ENCODE assay signal across 20 mouse cellular contexts in genomic region chr4:136281097-136281496, GRCm38 (mm10). TPM values are rescaled to one million over a fixed set of nuclear protein-coding genes. Genes with fewer than 3 reads are reported as not detected.
DNase-seq lines count a peak whose midpoint lies in the region; ATAC-seq lines count a peak whose summit lies in the region.
"Had no signal": no experiment of that assay in that cellular context is flagged by ENCODE, and none has a peak within 500 bp of the region (broad histone marks: within the 10 kb centered on the region; RNA-seq: fewer than 3 reads in every experiment).

No protein-coding gene starts in this region.

- H3K9ac ChIP-seq in heart, embryonic 14.5 days (ENCODE audit: low read length): 0 out of 2 replicates have a peak overlapping the region, but pooled peaks have one; percentile 27
- no peak overlapping the region for H3K9ac ChIP-seq in kidney, embryonic 15.5 days
- H3K9ac ChIP-seq: embryonic facial prominence, embryonic 12.5 days; forebrain, embryonic 12.5 days; hindbrain, embryonic 15.5 days had no signal

- H3K9me3 ChIP-seq in heart, embryonic 14.5 days (ENCODE audit: control insufficient read depth, low read length): no peaks in the 10 kb centered on the region
- H3K9me3 ChIP-seq in kidney, embryonic 15.5 days (replicated peaks): no peaks in the 10 kb centered on the region
- H3K9me3 ChIP-seq: embryonic facial prominence, embryonic 12.5 days; forebrain, embryonic 12.5 days; hindbrain, embryonic 15.5 days had no signal

- no peaks in the 10 kb centered on the region for H3K36me3 ChIP-seq in heart, embryonic 14.5 days (ENCODE audit: control insufficient read depth, insufficient read depth, low read length)
- H3K36me3 ChIP-seq in kidney, embryonic 15.5 days: no peaks in the 10 kb centered on the region
- H3K36me3 ChIP-seq: embryonic facial prominence, embryonic 12.5 days; forebrain, embryonic 12.5 days; hindbrain, embryonic 15.5 days had no signal

- H3K4me3 ChIP-seq in heart, embryonic 14.5 days (ENCODE audit: control insufficient read depth in 1 of 2, insufficient read depth in 1 of 2, low read depth in 1 of 2, low read length in 2 of 2): no peak overlapping the region
- no peak overlapping the region for H3K4me3 ChIP-seq in kidney, embryonic 15.5 days (replicated peaks)
- H3K4me3 ChIP-seq: embryonic facial prominence, embryonic 12.5 days; forebrain, embryonic 12.5 days; hindbrain, embryonic 15.5 days had no signal

- H3K27me3 ChIP-seq in heart, embryonic 14.5 days (ENCODE audit: control insufficient read depth, insufficient read depth, low read length): no peaks in the 10 kb centered on the region
- no peaks in the 10 kb centered on the region for H3K27me3 ChIP-seq in kidney, embryonic 15.5 days
- H3K27me3 ChIP-seq: embryonic facial prominence, embryonic 12.5 days; forebrain, embryonic 12.5 days; hindbrain, embryonic 15.5 days; Patski had no signal

- DNase-seq in heart, adult 11 months: peak; percentile 91
- DNase-seq in heart, postnatal 14 days: no peak
- no peak for DNase-seq in heart, adult 18-20 months
- no peak for DNase-seq in kidney, postnatal 14 days
- DNase-seq: adrenal gland, postnatal 14 days; cerebellum, adult 9-10 months; cerebellum, postnatal 25 days; gastrocnemius, postnatal 36 days; kidney, adult 2 months had no signal

- intact Hi-C loops in heart, postnatal 14 days (cut with DNase I): no loop called here

- no peak overlapping the region for H3K27ac ChIP-seq in heart, embryonic 14.5 days (replicated peaks in 1 of 2; ENCODE audit: control insufficient read depth in 1 of 2, insufficient read depth in 1 of 2, low read depth in 2 of 2, low read length in 2 of 2)
- peak overlapping the region; percentile 52; the same call in 1 of the 2 replicates for H3K27ac ChIP-seq in kidney, embryonic 15.5 days
- H3K27ac ChIP-seq: embryonic facial prominence, embryonic 12.5 days; forebrain, embryonic 12.5 days; hindbrain, embryonic 15.5 days had no signal

- no peak overlapping the region for H3K4me2 ChIP-seq in heart, embryonic 14.5 days (ENCODE audit: low read length)
- H3K4me2 ChIP-seq in kidney, embryonic 15.5 days: no peak overlapping the region
- H3K4me2 ChIP-seq: embryonic facial prominence, embryonic 12.5 days; forebrain, embryonic 12.5 days; hindbrain, embryonic 15.5 days had no signal

- no peak for ATAC-seq in heart, embryonic 14.5 days (ENCODE audit: insufficient number of reproducible peaks, insufficient read depth, low FRiP score, low read depth)
- ATAC-seq in kidney, embryonic 15.5 days (replicated peaks; ENCODE audit: low FRiP score): no peak
- ATAC-seq: activated CD4-positive, CD25-positive, alpha-beta regulatory T cell, adult 4 months; forebrain, embryonic 16.5 days; intestine, embryonic 16.5 days; Patski had no signal

- WGBS in heart, embryonic 14.5 days: 72% methylated on average over 8 of the region's 8 CpGs
- 56% methylated on average over 8 of the region's 8 CpGs for WGBS in kidney, embryonic 15.5 days

- H3K4me1 ChIP-seq in heart, embryonic 14.5 days (ENCODE audit: control insufficient read depth in 2 of 2, insufficient read depth in 2 of 2, low read length in 2 of 2): peaks cover 15 to 26% of the 10 kb centered on the region in 2 experiments
- peaks cover 36% of the 10 kb centered on the region for H3K4me1 ChIP-seq in kidney, embryonic 15.5 days

RNA-seq across cellular contexts. Expression of gene Zfp46, which starts 3.4 kb away (rescaled TPM):
- 10 to 100 TPM; 56.1 to 64.2 TPM for total RNA-seq in heart, postnatal 14 days (2021)
- 23.1 and 27.6 TPM in 2 replicates for polyA plus RNA-seq in heart, embryonic 14.5 days (2014; fragmentation: Nextera tagmentation; extraction: Ambion mirVana)
- 10 to 100 TPM; 32.3 to 34.8 TPM for total RNA-seq in heart, adult 18-20 months (2021)
- polyA plus RNA-seq in kidney, embryonic 15.5 days (2015; fragmentation: Nextera tagmentation; extraction: Ambion mirVana): 22.8 TPM in 2 replicates

RNA-seq across cellular contexts. Expression of gene Hnrnpr, which starts 29.6 kb away (rescaled TPM):
- 10 to 100 TPM; 47.8 to 51.5 TPM for total RNA-seq in heart, postnatal 14 days (2021)
- polyA plus RNA-seq in heart, embryonic 14.5 days (2014; fragmentation: Nextera tagmentation; extraction: Ambion mirVana): 85.3 and 88.8 TPM in 2 replicates
- total RNA-seq in heart, adult 18-20 months (2021): 10 to 100 TPM; 41.9 to 46.0 TPM
- polyA plus RNA-seq in kidney, embryonic 15.5 days (2015; fragmentation: Nextera tagmentation; extraction: Ambion mirVana): 183 and 188 TPM in 2 replicates

RNA-seq across cellular contexts. Expression of gene Tcea3, which starts 33.6 kb away (rescaled TPM):
- 10 to 100 TPM; 77.1 to 77.6 TPM for total RNA-seq in heart, postnatal 14 days (2021)
- 64.7 and 74.6 TPM in 2 replicates for polyA plus RNA-seq in heart, embryonic 14.5 days (2014; fragmentation: Nextera tagmentation; extraction: Ambion mirVana)
- total RNA-seq in heart, adult 18-20 months (2021): 100 to 1,000 TPM; 126 to 148 TPM
- 10.9 and 12.5 TPM in 2 replicates for polyA plus RNA-seq in kidney, embryonic 15.5 days (2015; fragmentation: Nextera tagmentation; extraction: Ambion mirVana)
- total RNA-seq: CH12.LX; hematopoietic stem cell, adult 5-6 weeks had no signal
